Mouse (Mus musculus) c-Kit-positive CD71-negative TER-119-negative erythroid progenitor cells, embryonic 14.5 days (primary cell): ENCODE data around the gene Ptprn2.

Experiments
- DNase-seq: peaks from one replicate; pipeline ENCODE4 v3.0.0-alpha.2; 2013; ENCODE audit warnings: low read depth

Ptprn2 gene

DNA sequence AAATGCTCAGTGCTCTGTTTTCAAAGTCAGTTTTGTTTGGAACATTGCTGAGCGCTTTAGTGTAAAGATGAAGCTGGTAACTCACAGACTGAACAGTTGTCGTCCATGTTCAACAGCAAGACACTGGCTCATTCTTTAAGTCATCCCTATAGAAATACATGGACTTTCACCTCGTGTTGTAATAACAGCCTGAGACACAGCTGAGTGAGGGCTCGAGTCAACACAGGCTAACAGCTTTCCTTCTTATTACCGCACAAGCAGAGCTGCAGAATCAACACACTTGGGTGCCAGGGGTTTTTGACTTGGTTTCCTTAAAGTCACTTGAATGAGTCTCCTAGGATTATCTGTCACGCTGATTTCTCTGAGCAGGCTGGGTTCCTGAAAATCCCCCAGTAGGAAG is 744.8 kb downstream of the Ptprn2 start:
- no peak for DNase-seq

DNA sequence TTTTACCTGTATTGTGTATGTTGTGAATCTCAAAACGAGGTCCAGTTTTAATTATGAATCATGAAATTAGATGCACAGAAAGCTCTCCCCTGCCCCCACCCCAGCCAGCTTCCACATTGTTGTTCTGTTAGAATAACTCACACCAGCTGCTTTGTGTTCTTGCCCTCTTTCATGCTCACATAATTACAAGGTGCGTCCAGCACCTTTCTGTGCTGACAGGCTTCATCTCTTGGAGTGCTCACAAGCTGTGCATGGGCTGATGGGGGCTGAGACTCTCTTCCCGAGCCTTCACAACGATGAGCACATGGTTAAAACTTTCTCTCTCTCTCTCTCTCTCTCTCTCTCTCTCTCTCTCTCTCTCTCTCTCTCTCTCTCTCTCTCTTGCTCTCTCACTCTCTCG is 746.3 kb downstream of the Ptprn2 start:
- DNase-seq = no peak

DNA sequence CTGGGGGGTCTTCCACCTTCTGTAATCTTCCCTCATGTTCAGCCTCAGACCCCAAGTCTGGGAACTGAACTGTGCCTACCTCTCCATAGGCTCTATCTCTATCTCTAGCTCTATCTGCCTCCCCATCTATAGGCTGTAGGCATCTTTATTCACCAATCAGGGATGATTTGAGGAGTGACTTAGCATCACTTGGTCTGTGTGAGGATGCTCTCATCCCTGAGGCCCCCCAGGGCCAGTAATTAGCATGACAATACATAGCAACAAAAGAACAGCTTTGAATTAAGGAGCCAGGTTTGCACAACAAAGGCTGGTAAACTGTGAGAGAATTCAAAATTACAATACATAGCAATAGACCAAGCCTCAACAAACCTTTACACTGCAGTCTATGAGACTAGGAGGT is 749.6 kb downstream of the Ptprn2 start:
- no peak for DNase-seq

DNA sequence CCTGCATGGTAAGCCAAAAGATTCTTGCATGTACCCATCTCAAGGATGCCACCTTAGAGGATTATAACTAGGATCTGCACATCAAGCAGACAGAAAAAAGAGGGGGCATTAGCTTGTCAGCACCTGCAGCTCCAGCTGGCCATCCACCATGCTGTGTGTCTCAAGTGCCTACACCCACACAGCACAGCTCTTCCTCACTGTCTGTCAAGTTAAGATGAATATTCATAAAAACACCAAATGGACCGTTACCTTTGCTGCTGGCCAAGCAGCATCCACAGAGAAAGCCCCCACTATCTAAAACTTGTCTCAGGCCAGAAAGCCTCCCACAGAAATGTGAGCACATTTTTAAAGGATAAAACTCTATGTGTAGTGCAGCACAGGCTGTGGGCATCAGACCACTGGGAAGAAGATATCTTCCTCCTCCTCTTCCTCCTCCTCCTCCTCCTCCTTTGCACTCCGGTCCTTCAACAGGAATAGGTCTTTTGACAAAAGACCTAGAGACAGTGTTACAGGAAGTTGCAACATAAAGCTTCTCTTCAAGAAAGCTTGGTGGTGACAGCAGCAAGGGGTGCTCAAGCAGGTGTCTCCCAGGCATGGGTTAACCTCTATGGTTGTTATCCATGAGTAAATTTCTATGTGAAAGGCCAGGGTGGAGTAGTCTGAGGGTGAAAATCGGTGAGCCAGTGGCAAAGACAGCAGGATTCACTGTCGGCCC is 750.7 kb downstream of the Ptprn2 start:
- DNase-seq = no peak

DNA sequence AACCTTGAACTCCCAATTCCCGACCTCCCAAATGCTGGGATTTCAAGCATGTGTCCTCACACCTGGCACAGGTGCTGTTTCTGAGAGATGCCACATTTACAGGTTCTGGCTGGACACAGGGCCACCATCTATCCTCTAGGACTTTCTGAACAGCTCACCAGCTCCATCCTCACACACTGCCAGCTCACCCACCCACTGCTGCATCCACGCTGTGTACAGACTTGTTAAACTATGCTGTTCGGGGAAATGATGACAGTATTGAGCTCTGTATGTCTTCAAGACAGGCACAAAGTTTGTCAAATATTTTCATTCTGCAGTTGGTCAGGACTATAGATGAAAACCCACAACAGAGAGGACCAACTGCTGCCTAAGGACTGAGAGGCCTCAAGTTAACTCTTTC is 751.5 kb downstream of the Ptprn2 start:
- no peak for DNase-seq

DNA sequence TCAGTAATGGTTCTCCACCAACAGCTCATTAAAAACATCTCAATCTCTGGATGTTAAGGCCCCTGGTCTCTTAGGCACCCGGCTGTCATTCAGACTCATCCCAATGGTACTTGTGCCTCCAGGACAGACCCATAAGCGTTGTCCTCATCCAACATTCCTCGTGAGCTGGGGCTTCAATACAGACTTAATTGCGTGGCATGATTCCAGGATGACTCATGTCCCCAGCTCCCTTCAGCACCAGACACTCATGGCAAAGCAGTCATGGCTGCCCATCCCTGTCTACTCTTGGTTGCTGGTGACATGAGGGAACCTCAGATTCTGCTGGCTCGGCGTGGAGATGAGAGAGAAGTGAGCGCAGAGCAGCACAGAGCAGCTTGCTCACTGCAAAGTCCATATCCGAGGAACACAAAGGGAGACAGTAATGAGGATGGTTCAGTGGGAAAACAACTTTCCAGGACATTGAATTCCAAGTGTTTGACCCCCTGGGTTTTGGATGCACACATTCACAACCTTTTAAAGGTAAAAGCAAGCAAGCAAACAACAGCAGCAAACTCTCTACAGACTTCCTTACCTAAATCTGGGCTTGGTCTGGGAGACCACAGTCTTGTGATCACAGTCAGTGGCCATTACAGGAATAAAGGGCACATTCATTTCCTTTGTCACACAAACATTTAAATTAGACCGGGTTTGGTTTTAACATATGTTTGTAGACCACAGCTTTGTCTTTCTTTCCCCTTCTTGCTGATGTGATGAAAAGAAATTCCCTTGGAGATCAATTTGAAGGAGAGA is 754.6 kb downstream of the Ptprn2 start:
- no peak for DNase-seq

DNA sequence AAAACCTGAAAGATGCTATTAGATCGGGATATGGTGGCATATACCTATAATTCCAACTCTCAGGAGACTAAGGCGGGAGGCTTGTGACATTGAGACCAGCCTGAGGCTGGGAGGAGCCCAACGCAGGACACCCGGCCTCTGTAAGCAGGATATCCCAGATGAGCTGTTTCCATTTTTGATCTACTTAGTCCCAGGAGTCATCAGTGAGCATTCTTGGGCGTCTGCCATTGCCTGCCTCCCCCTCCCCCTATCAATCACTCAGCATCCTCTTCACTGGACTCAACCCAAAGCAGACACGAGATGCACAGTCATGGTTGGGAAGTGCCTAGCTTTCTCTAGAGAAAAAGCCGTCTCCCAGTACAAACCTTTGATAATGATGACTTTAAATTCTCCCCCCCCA is 756.7 kb downstream of the Ptprn2 start:
- DNase-seq = no peak

DNA sequence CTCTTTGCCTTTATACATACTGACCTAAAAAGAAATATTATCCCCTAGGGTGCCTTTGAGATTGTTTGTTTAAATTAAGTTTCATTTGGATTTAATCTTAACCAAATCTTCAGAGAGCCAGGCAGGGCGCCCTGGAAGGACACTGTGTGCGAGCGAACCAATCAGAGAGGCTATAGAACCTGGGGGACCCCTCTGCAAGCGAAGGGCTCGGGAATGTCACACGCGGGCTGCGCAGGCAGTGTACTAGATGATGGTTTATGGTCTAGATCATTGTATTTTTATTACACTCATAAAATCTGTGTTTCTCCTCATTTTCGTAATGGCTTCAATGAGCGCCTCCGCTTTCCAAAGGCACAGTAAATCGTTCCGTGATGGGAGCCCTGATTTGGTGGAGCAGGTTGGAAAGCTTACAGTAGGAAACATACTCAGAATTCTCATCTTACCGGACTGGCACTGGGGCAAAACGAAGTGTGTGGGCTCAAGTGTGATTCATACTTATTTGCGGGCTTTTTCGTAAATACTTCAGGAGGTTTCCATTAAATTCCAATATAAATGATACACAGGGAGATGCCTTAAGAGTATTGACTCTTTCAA is 760.5 kb downstream of the Ptprn2 start:
- DNase-seq = no peak

DNA sequence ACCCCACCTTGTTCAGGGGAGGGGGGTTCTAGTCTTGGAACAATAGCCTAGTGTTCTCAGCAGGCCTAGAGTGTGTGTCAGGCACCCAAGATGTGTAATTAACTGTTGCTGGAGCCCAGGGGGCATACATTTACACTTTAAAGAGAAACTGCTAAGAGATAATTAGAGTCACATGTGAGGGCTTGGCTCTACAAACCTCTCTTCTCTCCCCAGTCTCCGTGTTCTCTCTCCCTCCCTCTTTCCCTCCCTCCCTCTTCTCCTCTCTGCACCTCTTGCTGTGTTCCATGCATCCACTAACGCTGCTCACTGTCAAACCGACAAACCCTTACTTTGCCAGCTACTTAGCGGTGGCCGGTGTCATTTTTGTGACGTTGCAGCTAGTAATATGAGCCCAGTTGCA is 764.9 kb downstream of the Ptprn2 start:
- no peak for DNase-seq

DNA sequence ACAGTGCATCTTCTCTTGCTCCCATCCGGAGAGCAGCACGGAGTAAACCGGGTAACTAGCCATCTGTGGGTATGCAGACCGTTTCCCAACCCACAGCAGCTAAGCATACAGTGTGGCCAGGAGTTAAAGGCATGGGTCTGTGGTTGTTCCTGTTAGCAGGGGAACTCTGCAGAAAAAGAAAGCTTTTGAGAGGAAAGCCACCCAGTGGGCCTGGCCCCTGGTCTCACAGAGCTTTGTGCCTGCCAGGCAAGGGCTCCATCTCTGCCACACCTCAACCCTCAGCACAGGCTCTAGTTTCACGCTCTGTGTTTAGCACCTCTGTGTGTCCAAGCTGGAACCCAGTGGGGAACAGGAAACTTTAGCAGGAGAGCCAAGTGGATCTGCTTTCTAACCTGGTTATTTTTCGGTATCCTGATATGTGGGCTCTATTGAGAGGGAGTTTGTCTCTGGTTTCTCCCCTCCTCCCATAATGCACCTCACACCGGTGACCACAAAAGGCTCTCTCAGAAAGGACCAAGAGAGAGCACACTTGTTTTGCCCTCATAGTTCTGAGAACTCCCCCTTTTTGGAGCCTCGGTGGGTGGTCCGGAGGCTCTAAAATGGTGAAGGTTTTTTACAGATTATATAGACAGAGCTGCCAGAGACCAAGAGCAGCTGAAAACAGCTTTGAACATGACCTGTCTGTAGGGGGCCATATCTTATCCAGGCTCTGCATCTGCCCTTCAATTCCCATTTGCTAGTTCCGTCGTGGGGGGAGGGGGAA is 766.3 kb downstream of the Ptprn2 start:
- peak; percentile 35 for DNase-seq

DNA sequence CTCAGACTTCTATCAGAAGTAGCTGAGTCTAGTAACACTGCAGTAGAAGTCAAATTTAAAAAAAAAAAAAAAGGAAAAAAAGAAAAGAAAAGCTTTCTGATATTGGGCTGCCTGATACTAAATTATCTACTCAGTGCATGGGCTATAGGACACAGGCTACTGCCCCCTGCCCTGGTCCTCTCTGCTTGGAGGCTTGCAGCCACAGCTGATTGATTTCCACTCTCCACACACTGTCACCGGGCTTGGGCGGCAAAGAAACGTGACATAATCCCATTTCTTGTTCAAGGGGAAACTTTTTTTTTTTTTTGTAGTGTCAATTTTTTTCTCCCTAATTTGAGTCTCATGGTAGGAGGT is 766.9 kb downstream of the Ptprn2 start:
- no peak for DNase-seq

DNA sequence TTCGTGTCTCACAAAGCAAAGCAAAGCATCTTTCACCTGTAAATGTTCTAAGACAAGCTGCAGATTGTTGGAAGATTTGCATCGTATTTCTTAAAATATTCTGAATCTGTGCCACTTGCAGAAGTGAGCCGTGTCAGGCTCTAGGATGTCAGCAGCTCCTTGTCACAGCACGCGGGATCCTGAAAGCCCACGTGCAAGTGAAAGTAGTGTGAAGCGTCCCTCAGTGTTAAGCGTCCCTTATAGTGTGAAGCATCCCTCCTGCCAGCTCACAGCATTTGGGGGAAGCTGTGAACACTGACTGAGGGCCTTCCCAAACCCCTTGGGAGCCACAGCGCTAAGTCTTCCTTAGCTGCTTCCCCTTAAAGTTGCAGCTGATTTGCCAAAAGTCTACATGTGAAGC is 768.8 kb downstream of the Ptprn2 start:
- no peak for DNase-seq

DNA sequence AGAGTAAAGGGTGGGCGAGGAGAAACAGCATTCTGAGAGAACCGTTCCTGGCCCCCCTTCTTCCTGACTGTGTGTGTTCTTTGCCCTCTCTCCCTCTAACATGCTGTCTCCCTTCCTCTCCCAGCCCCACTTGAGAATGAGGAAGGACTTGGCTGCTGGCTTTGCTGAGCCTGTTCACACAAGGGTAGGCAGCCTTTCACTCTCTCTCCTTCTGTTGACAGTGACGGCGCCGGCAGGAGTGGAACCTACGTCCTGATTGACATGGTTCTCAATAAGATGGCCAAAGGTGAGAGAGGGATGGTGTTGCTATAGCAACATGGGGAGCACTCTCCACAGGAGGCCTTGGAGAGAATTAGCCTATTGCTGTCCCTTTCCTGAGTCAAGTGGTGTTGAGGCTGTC is 769.8 kb downstream of the Ptprn2 start:
- DNase-seq = no peak

DNA sequence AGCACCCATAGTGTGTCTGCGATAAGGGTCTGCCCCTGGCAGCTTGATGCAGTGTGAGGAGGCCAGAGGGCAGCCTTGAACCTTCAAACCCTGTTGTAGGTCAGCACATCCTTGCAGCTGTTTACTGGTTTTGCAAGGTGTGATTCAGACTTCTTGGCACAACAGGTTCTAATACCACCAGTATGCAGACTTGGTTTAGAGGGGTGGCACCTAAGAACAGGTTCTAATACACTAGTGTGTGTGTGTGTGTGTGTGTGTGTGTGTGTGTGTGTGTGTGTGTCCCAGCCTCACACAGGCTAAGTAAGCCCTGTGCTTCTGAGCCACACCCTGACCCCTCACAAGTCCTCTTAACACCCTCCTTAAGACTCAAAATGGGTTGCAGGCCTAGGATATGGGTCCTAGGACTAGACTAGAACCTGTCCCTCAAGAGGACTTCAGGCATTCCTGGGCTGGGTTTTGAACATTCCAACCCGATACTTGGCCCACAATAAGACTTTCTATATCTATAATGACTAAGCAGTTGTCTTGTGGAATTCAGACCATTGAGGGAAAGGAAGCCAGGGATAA is 770.3 kb downstream of the Ptprn2 start:
- no peak for DNase-seq

DNA sequence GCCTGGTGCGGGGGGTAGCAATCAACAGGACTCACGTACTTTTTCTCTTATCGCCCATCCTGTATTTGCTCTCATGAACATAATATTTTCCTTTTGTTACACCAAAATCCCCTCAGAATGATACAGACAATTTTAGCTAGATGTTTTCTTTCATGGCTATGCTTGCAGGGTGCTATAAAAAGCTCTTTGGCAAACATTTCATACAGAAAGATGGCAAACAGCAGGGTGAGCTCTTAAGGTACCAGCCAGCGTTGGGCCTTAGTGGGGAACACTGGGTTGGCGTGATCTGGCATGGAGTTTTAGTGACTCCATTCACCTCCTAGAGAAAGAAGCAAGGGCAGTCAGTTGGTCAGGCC is 771.3 kb downstream of the Ptprn2 start:
- no peak for DNase-seq

DNA sequence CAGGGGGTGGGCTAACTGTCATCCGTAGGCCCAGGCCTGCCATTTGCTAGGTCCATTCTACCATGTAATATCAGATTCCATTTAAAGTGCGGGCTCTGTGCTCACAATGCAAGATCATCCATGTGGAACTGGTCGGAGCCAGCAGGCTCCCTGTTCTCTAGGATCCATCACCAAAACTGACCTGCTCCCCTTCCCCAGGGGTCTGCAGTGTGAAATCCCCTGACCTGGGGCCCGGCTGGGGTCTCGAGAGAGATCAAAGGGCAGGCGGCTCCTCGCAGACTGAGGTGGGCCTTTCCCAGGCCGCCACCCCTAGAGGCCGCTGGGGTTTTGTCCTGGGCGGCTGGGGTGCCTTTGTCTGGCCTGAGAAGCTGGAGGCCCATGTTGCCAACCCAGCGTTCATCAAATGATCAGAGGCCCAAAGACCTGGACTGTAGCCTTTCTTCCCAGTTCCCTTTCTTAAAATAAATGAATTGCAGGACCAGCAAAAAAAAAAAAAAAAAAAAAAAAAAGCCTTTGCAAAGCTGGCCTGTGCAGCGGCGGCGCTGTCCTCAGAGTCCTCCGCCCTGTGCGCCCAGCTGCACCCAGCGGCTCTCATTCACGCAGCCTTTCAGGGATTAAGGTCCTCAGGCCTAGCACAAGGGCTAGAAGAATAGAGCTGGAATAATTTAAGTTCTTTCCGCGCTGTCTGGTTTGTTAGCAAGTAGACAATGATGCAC is 771.8 kb downstream of the Ptprn2 start:
- DNase-seq = no peak

DNA sequence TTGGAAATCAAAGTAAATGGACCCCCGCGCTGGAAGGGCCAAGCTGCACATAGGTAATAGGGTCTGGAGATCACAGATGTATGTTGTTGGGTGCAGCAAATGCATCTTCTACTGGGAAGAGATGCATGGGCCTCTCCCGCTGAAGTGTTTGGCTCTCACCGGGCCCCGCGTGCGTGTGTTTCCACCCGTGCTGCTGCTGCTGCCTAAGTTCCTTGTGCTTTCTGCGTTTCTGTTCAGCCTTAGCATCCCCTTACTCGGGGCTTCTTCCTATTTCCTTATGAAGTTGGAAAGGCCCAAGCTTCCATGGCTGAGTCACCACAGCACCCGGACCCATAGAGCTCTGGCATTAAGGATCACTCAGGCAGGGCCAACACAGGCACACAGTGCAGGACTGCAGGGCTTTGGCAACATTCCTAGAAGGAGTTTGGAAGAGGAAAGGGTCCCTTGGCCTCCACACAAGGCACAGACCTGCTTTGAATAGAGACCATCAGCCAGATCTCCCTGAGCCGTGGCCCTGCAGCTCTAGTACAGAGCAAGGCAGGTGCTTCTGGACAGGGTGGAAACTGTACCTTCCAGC is 772.5 kb downstream of the Ptprn2 start:
- DNase-seq = no peak

DNA sequence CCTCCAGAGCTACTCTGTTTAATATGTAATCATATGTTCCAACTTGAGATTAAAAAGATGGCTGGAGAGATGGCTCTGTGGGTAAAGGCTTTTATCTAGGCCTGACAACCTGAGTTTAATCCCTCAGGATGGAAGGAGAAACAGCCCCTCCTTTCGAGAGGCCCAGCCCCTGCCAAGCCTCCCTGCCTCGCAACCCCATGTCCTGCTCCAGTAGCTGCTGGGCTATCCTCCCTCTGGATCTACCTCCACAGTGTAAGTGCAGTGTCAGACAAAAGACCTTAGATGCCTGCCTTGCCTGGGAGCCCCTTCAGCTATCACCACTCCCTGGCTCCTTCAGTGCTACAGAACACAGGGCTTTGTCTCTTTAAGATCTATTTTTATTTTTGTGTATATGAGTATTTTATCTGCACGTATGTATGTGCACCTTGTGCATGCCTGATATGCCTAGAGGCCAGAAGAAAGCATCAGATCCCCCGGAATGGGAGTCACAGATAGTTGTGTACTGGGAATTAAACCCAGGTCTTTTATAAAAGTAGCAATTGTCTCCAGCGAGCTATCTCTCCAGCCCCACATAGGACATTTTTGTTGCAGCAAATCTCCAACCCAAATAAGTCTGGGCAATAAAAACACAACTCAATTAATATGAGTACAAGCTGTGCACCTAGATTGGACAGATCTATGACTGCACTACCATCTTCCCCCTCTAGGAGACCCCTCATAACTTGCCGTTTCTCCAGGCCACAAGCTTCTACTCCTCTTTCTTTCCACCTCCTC is 775.1 kb downstream of the Ptprn2 start:
- no peak for DNase-seq

DNA sequence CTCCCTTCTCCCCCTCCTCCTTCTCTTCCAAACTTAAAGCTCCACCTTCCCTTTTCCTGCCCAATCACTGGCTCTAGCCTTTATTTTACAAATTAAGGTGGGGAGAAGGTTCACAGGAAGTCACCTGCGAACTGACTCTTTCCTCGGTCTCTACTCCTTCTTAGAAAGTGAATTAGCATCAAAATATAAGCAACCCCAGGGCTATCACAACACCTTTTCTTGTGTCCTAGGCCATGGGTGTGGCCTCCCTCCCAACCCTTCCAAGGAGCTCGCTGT is 775.6 kb downstream of the Ptprn2 start:
- no peak for DNase-seq

DNA sequence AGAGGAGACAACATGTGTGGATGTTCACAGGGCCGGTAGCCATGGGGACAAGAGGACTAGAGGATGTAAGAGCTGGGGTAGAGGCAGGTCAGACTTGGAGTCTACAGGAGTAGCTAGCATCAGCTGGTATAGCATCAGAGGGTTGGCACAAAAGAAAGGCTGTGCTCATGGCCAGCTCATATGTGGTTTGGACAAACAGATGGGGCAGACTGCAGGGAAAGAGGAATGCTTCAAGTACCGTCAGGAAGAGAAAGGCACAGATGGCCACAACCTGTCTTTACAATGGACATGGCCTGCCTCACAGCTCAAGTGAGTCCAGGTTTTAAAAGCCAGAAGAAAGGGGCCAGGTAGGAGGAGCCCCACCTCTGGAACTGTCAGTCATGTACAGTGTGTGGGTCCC is 776.5 kb downstream of the Ptprn2 start:
- no peak for DNase-seq

DNA sequence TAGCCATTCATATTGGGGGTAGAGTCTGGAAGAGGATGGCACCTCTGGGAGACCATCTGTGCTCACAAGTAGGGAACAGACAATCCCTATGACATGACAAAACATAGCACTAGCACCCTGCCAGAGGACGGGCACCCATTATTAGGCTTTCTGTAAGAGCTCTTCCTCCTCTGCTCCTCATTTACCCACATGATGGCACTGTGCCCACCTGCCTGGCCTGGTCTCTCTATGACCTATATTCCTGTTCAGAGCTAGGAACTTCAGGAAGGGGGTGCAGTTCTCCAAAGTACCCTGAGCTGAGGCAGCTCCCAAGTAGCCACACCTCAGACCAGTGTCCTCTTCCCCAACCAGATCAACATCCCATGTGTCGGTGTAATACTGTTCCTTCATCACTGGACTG is 777.6 kb downstream of the Ptprn2 start:
- DNase-seq = no peak
